Mouse (Mus musculus) forebrain, embryonic 16.5 days (tissue): ENCODE measurements around the gene Kcnq5. TPM values are rescaled to one million over a fixed set of nuclear protein-coding genes. Genes with fewer than 3 reads are reported as not detected.

Source experiments
- ATAC-seq: fragments of 200-750 bp; cut with Nextera tagmentation; 2 replicates; pipeline ENCODE4 v1.8.0; 2017; ENCODE audit warnings: mild to moderate bottlenecking, moderate library complexity
- H3K27ac ChIP-seq: fragments of 300-500 bp; sonication (generic); 2 replicates; pipeline ENCODE4 v1.5.1; 2014; ENCODE audit warnings: low read length, control low read depth
- H3K27me3 ChIP-seq: fragments of 300-500 bp; sonication (generic); replicated peaks from 2 replicates; pipeline ENCODE4 v1.6.1; 2014; ENCODE audit warnings: low read length; ENCODE audit not compliant: control insufficient read depth, insufficient read depth
- H3K36me3 ChIP-seq: fragments of 300-500 bp; sonication (generic); 2 replicates; pipeline ENCODE4 v1.6.1; 2014; ENCODE audit not compliant: control insufficient read depth, insufficient read depth
- H3K4me1 ChIP-seq: fragments of 300-500 bp; sonication (generic); replicated peaks from 2 replicates; pipeline ENCODE4 v1.6.1; 2014; ENCODE audit warnings: low read length; ENCODE audit not compliant: control insufficient read depth, insufficient read depth
- H3K4me2 ChIP-seq: fragments of 300-500 bp; sonication (generic); 2 replicates; pipeline ENCODE4 v1.6.1; 2014; ENCODE audit warnings: mild to moderate bottlenecking, low read length, control low read depth
- H3K4me3 ChIP-seq: fragments of 300-500 bp; sonication (generic); replicated peaks from 2 replicates; pipeline ENCODE4 v1.5.1; 2014; ENCODE audit warnings: mild to moderate bottlenecking, low read length, control low read depth
- H3K9ac ChIP-seq: fragments of 300-500 bp; sonication (generic); replicated peaks from 2 replicates; pipeline ENCODE4 v1.6.1; 2014; ENCODE audit warnings: low read depth, low read length, control low read depth
- H3K9me3 ChIP-seq: fragments of 300-500 bp; sonication (generic); 2 replicates; pipeline ENCODE4 v1.6.1; 2016; ENCODE audit warnings: low read length; ENCODE audit not compliant: control insufficient read depth
- WGBS: fragments of 180-500 bp; shearing (Covaris S2); extraction: QIAGEN DNeasy Blood & Tissue Kit; methylation state at CpG from one replicate; pipeline ENCODE4 v1.1.7; 2014; 5-methylcytosine and 5-hydroxymethylcytosine counted together
- polyA plus RNA-seq: library from polyadenylated mRNA; unstranded; fragments of >200 nt; fragmentation: Nextera tagmentation; extraction: Ambion mirVana; gene quantifications from 2 replicates; pipeline ENCODE4 v1.2.1, GENCODE M21; 2015

Gene Kcnq5
- polyA plus RNA-seq, 1 experiment from 2014 or later: 3.8 TPM

- H3K27ac ChIP-seq: no peak overlapping the region
- peak overlapping the region; percentile 76 for H3K4me3 ChIP-seq
- no peaks in the 10 kb centered on the region for H3K27me3 ChIP-seq
- WGBS: 37% methylated on average over 8 of the region's 8 CpGs
- ATAC-seq: no peak
- H3K9ac ChIP-seq: no peak overlapping the region
- H3K4me1 ChIP-seq: peaks cover 17% of the 10 kb centered on the region
- peak overlapping the region; percentile 96 for H3K4me2 ChIP-seq
- no peaks in the 10 kb centered on the region for H3K36me3 ChIP-seq
- H3K9me3 ChIP-seq: no peaks in the 10 kb centered on the region
These were observed 2.0 kb downstream of the Kcnq5 start for GRCm38 (mm10) chr1:21959648-21960285.

DNA sequence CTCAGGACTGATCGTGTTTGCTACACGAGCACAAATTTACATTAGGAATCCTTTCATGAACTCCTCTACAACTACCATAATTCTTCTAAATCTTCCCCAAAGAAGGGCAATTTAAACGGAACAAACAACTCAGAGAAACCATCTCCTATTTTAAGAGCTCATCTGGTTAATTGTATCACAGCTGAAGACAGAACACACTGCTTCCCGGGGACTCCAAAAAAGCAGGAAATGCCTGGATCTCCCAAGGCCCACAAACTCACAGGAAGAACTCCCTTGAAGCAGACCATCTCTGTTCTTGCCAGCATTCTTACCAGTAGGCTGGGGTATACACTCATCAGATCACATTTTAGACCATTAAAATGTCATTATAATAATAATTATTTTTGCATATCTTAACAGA is 3.7 kb downstream of the Kcnq5 start:
- peaks cover 17% of the 10 kb centered on the region for H3K4me1 ChIP-seq
- H3K36me3 ChIP-seq: no peaks in the 10 kb centered on the region
- 72% methylated on average over 4 of the region's 4 CpGs for WGBS
- H3K4me2 ChIP-seq: no peak overlapping the region
- H3K9me3 ChIP-seq: no peaks in the 10 kb centered on the region
- H3K27ac ChIP-seq: no peak overlapping the region
- ATAC-seq: no peak
- H3K4me3 ChIP-seq: no peak overlapping the region
- no peak overlapping the region for H3K9ac ChIP-seq
- no peaks in the 10 kb centered on the region for H3K27me3 ChIP-seq

DNA sequence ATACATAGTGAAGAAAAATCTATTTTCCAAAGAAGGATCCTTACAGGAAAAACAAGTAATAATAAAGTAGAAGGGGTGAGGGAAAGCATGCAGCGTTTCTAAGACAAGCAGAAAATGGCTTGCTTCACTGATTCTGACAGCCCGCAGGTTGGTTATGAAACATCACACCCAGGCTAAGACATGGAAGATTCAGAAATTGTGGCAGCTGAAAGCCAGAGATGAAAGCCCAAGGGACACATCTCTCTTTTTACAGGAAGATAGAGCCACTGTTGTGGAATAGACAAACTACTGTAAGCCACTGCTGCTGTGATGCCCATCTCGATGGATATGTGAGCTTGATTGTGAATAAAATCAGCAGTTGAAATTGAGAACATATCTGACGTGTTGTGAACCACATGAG is 20.9 kb downstream of the Kcnq5 start:
- no peaks in the 10 kb centered on the region for H3K36me3 ChIP-seq
- no peaks in the 10 kb centered on the region for H3K4me1 ChIP-seq
- H3K27ac ChIP-seq: no peak overlapping the region
- ATAC-seq: no peak
- no peak overlapping the region for H3K4me2 ChIP-seq
- no peak overlapping the region for H3K4me3 ChIP-seq
- H3K9me3 ChIP-seq: no peaks in the 10 kb centered on the region
- no peak overlapping the region for H3K9ac ChIP-seq
- H3K27me3 ChIP-seq: no peaks in the 10 kb centered on the region
- 87% methylated on average over 4 of the region's 4 CpGs for WGBS

DNA sequence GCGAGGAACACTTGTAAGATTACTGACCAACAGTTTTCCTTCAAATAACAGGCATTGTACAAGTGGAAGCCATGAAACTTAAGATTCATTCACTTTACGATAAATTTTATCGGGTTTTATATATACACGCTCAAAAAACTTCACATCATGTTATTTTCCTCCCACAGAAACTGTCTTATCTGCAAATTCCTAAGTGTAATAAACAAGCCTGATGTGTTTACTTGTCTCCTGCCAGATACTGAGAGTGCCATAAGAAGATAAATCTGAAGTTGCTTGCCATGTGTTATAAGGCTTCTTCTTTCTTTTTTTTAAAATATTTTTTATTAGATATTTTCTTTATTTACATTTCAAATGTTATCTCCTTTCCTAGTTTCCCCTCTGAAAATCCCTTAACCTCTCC is 34.6 kb downstream of the Kcnq5 start:
- no peak overlapping the region for H3K9ac ChIP-seq
- H3K9me3 ChIP-seq: no peaks in the 10 kb centered on the region
- no peaks in the 10 kb centered on the region for H3K36me3 ChIP-seq
- no peaks in the 10 kb centered on the region; the same call in 1 of the 2 replicates for H3K4me1 ChIP-seq
- WGBS: 88% methylated on average over 4 of the region's 4 CpGs
- ATAC-seq: no peak
- no peak overlapping the region for H3K27ac ChIP-seq
- no peak overlapping the region for H3K4me3 ChIP-seq
- no peak overlapping the region for H3K4me2 ChIP-seq
- no peaks in the 10 kb centered on the region for H3K27me3 ChIP-seq

GRCm38 (mm10) chr1:21923293-21923642 is 38.5 kb downstream of the Kcnq5 start:
- Histone ChIP-seq H3K4me3 (no peak overlapping the region), H3K36me3 (no peaks in the 10 kb centered on the region), H3K27ac (peak overlapping the region; percentile 29; the same call in 1 of the 2 replicates), H3K4me1 (no peaks in the 10 kb centered on the region; the same call in 1 of the 2 replicates), H3K9me3 (no peaks in the 10 kb centered on the region), H3K9ac (no peak overlapping the region), H3K27me3 (no peaks in the 10 kb centered on the region), H3K4me2 (no peak overlapping the region)
- peak; percentile 66 for ATAC-seq
- 54% methylated on average over 1 of the region's 1 CpGs for WGBS

GRCm38 (mm10) chr1:21922578-21923292 is 39.0 kb downstream of the Kcnq5 start:
- Histone ChIP-seq H3K27ac (peak overlapping the region; percentile 29; the same call in 1 of the 2 replicates), H3K36me3 (no peaks in the 10 kb centered on the region), H3K9ac (no peak overlapping the region), H3K4me2 (no peak overlapping the region), H3K27me3 (no peaks in the 10 kb centered on the region), H3K4me1 (no peaks in the 10 kb centered on the region; the same call in 1 of the 2 replicates), H3K9me3 (no peaks in the 10 kb centered on the region), H3K4me3 (no peak overlapping the region)
- peak; percentile 73 for ATAC-seq
- WGBS: 62% methylated on average over 8 of the region's 8 CpGs

- Histone ChIP-seq H3K4me2 (no peak overlapping the region), H3K9me3 (no peaks in the 10 kb centered on the region), H3K27me3 (no peaks in the 10 kb centered on the region), H3K4me1 (no peaks in the 10 kb centered on the region; the same call in 1 of the 2 replicates), H3K27ac (no peak overlapping the region), H3K9ac (no peak overlapping the region), H3K36me3 (no peaks in the 10 kb centered on the region), H3K4me3 (no peak overlapping the region)
- WGBS: 61% methylated on average over 6 of the region's 6 CpGs
- ATAC-seq: no peak
These were observed 42.5 kb downstream of the Kcnq5 start for GRCm38 (mm10) chr1:21919276-21919675.

DNA sequence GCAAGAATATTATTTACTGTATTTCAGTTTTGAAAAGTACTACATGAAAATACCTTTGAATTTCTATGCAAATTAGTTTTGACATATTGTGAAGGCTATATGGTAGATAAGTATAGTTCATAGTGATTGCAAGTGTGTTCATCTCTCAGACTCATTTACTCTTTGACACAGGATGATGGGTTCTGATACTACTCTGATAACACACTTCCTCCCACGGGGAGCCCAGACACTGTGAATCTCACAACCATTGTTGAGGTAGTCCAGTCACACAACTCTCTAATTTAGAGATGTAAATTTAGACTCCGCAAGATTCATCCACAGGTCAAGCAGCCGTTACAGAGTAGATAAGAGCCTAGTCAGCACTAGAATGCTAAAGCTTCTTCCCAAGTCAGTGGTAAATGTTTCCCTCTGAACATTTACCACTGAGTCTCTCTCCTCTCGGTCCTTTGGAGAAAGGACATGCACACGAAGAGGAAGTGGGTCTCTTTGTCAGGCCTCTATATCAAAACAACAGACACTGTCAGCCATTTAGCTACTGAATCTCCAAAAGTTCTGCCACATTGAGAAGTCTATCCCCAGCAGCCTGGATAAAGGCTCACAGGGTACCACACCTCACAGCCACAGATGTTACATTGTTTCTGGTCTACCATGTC is 65.5 kb downstream of the Kcnq5 start:
- 81% methylated on average over 5 of the region's 5 CpGs for WGBS
- H3K27me3 ChIP-seq: no peaks in the 10 kb centered on the region

DNA sequence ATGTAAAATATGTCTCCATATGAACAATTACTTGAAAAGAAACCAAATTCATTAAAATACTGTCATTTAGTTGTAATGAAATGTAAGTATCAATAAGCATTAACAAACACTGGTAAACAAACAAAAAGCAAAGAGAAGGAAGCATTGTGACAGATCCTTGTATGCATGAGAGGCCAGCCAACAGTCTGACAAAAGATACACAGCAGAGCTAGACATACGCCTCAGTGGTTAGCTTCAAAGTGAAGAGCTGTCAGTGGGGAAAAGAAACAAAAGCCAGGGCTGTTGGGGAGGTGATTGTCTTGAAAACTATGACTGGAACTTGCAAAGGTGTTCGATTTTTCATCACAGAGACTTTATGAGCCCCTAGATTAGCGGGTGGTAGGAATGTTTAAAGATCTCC is 78.0 kb downstream of the Kcnq5 start:
- no peak overlapping the region for H3K4me3 ChIP-seq
- no peak overlapping the region for H3K27ac ChIP-seq
- H3K4me1 ChIP-seq: no peaks in the 10 kb centered on the region
- no peaks in the 10 kb centered on the region for H3K27me3 ChIP-seq
- no peaks in the 10 kb centered on the region for H3K9me3 ChIP-seq
- no peak for ATAC-seq
- no peak overlapping the region for H3K9ac ChIP-seq
- H3K36me3 ChIP-seq: no peaks in the 10 kb centered on the region
- H3K4me2 ChIP-seq: no peak overlapping the region
- 54% methylated on average over 3 of the region's 3 CpGs for WGBS

More for the DNA sequence above, 65.5 kb downstream of the Kcnq5 start:
- Histone ChIP-seq H3K9me3 (no peaks in the 10 kb centered on the region), H3K4me1 (no peaks in the 10 kb centered on the region), H3K36me3 (no peaks in the 10 kb centered on the region), H3K4me3 (no peak overlapping the region), H3K4me2 (no peak overlapping the region), H3K9ac (no peak overlapping the region), H3K27ac (no peak overlapping the region)
- ATAC-seq: no peak
